Mouse (Mus musculus): Measurements from ENCODE around the gene Poc1a.

GRCm38 (mm10) chr9:106236156-106236817 is 44.6 kb upstream of the Poc1a start:
- no peak for TF ChIP-seq CTCF (conservative IDR thresholded peaks at IDR 0.05; ENCODE audit: low read length)
- TF ChIP-seq NANOG (IDR thresholded peaks at IDR 0.05; ENCODE audit: borderline replicate concordance, low read length), result no peak
- TF ChIP-seq POU5F1 (IDR thresholded peaks at IDR 0.05; ENCODE audit: borderline replicate concordance, low read length), result no peak

Data from E14TG2a.4 (cell line).